ENCODE assay signal across 25 mouse cellular contexts in genomic region chr8:72376309-72376708, GRCm38 (mm10). TPM values are rescaled to one million over a fixed set of nuclear protein-coding genes. Genes with fewer than 3 reads are reported as not detected.
DNase-seq lines count a peak whose midpoint lies in the region; ATAC-seq and TF ChIP-seq lines count a peak whose summit lies in the region.
"Had no signal": no experiment of that assay in that cellular context is flagged by ENCODE, and none has a peak within 500 bp of the region (broad histone marks: within the 10 kb centered on the region; RNA-seq: fewer than 3 reads in every experiment).

No protein-coding gene starts in this region.

- no peak for TF ChIP-seq POLR2A in liver, adult 2 months (IDR thresholded peaks at IDR 0.05; ENCODE audit: extremely low read depth, insufficient read depth, low read length)

- peaks cover 7% of the 10 kb centered on the region for H3K4me1 ChIP-seq in liver, adult 2 months (ENCODE audit: control insufficient read depth, insufficient read depth, low read length)
- peaks cover 8% of the 10 kb centered on the region; the same call in 1 of the 2 replicates for H3K4me1 ChIP-seq in intestine, embryonic 16.5 days (ENCODE audit: control insufficient read depth, insufficient read depth, low read length)
- H3K4me1 ChIP-seq: forebrain, embryonic 10.5 days; forebrain, embryonic 13.5 days; heart, embryonic 10.5 days; hindbrain, embryonic 12.5 days; hindbrain, embryonic 15.5 days had no signal

- no peak overlapping the region for H3K9ac ChIP-seq in liver, adult 2 months (ENCODE audit: low read depth, low read length)
- H3K9ac ChIP-seq in intestine, embryonic 16.5 days (ENCODE audit: low read depth, low read length): no peak overlapping the region
- H3K9ac ChIP-seq: forebrain, embryonic 13.5 days; hindbrain, embryonic 12.5 days; hindbrain, embryonic 15.5 days had no signal

- WGBS in liver, adult 2 months: 30% methylated on average over 5 of the region's 5 CpGs
- WGBS in intestine, embryonic 16.5 days: 76% methylated on average over 5 of the region's 5 CpGs

- no peak overlapping the region for H3K27ac ChIP-seq in liver, adult 2 months (replicated peaks; ENCODE audit: insufficient read depth, low read depth, low read length)
- peak overlapping the region; percentile 72 for H3K27ac ChIP-seq in intestine, embryonic 16.5 days (ENCODE audit: low read length)
- H3K27ac ChIP-seq: forebrain, embryonic 10.5 days; forebrain, embryonic 13.5 days; heart, adult 2 months; heart, embryonic 10.5 days; hindbrain, embryonic 12.5 days; hindbrain, embryonic 15.5 days had no signal

- H3K4me3 ChIP-seq in liver, adult 2 months (ENCODE audit: insufficient read depth, low read depth, low read length): no peak overlapping the region
- no peak overlapping the region for H3K4me3 ChIP-seq in intestine, embryonic 16.5 days (ENCODE audit: low read length)
- H3K4me3 ChIP-seq: forebrain, embryonic 10.5 days; forebrain, embryonic 13.5 days; heart, adult 2 months; heart, embryonic 10.5 days; hindbrain, embryonic 12.5 days; hindbrain, embryonic 15.5 days had no signal

- ATAC-seq in intestine, embryonic 16.5 days: peak; percentile 77
- ATAC-seq: activated CD4-positive, CD25-positive, alpha-beta regulatory T cell, adult 4 months; forebrain, embryonic 13.5 days; forebrain, embryonic 16.5 days; Patski had no signal

- peaks cover 26% of the 10 kb centered on the region for H3K36me3 ChIP-seq in liver, adult 2 months (ENCODE audit: control insufficient read depth, insufficient read depth, low read length)
- peaks cover 22% of the 10 kb centered on the region for H3K36me3 ChIP-seq in intestine, embryonic 16.5 days (ENCODE audit: control insufficient read depth, insufficient read depth, low read length)

- no peaks in the 10 kb centered on the region for H3K79me2 ChIP-seq in liver, adult 2 months (ENCODE audit: control insufficient read depth, insufficient read depth, low read length)

- TF ChIP-seq CTCF in liver, adult 2 months (IDR thresholded peaks at IDR 0.05; ENCODE audit: low read depth, low read length): no peak

- H3K27me3 ChIP-seq in liver, adult 2 months (ENCODE audit: control insufficient read depth, insufficient read depth, low read length): no peaks in the 10 kb centered on the region
- no peaks in the 10 kb centered on the region for H3K27me3 ChIP-seq in intestine, embryonic 16.5 days (replicated peaks; ENCODE audit: control insufficient read depth, insufficient read depth, low read length)
- H3K27me3 ChIP-seq: CH12.LX; forebrain, embryonic 13.5 days; hindbrain, embryonic 12.5 days; hindbrain, embryonic 15.5 days; Patski had no signal

- peak; percentile 34 for DNase-seq in liver, adult 2 months (ENCODE audit: extremely low read depth, low read depth, low spot score)
- no peak for DNase-seq in liver
- DNase-seq in yolk sac, embryonic 10.5 days (ENCODE audit: low spot score): peak; percentile 36
- DNase-seq in left cerebral cortex, adult 8-10 months (ENCODE audit: low spot score in 2 of 2): no peak
- DNase-seq in urinary bladder, postnatal 4 days (ENCODE audit: low spot score in 2 of 2): no peak
- DNase-seq: adrenal gland, adult 8-10 months; adrenal gland, postnatal 25 days; B cell, adult 2 months; cerebellum, adult 11-12 months; cerebellum, adult 8-10 months; cerebellum, postnatal 10 days; gastrocnemius, postnatal 10 days; gastrocnemius, postnatal 36 days; heart, adult 2 months had no signal

- no peak overlapping the region for H3K4me2 ChIP-seq in intestine, embryonic 16.5 days (ENCODE audit: low read depth, low read length)
- H3K4me2 ChIP-seq: forebrain, embryonic 13.5 days; hindbrain, embryonic 12.5 days; hindbrain, embryonic 15.5 days had no signal

- no peaks in the 10 kb centered on the region for H3K9me3 ChIP-seq in intestine, embryonic 16.5 days (ENCODE audit: control insufficient read depth, low read length)
- H3K9me3 ChIP-seq: forebrain, embryonic 10.5 days; forebrain, embryonic 13.5 days; G1E; heart, embryonic 10.5 days; hindbrain, embryonic 12.5 days; hindbrain, embryonic 15.5 days had no signal

RNA-seq across cellular contexts. Expression of gene Eps15l1, which starts 45.0 kb away (rescaled TPM):
- total RNA-seq in liver, adult 2 months (2014; rRNA removed): 9.0 and 9.5 TPM in 2 replicates
- 8.7 and 13.0 TPM in 2 replicates for polyA plus RNA-seq in liver, adult 2 months (2012; rRNA removed)
- polyA plus RNA-seq in intestine, embryonic 16.5 days (2015; fragmentation: Nextera tagmentation; extraction: Ambion mirVana): 41.9 and 42.5 TPM in 2 replicates
- 10 to 100 TPM; 67.1 to 72.9 (median 70.8) TPM for total RNA-seq in left cerebral cortex, adult 8-10 months (2022)

RNA-seq across cellular contexts. Expression of gene Klf2, which starts 57.5 kb away (rescaled TPM):
- 2.7 and 2.8 TPM in 2 replicates for total RNA-seq in liver, adult 2 months (2014; rRNA removed)
- 4.4 and 6.0 TPM in 2 replicates for polyA plus RNA-seq in liver, adult 2 months (2012; rRNA removed)
- polyA plus RNA-seq in intestine, embryonic 16.5 days (2015; fragmentation: Nextera tagmentation; extraction: Ambion mirVana): 3.6 and 5.1 TPM in 2 replicates
- 10 to 100 TPM; 10.9 to 16.5 (median 13.2) TPM for total RNA-seq in left cerebral cortex, adult 8-10 months (2022)

Comparison
In these comparisons a context has a peak if more than half of its experiments do, and no peak if none do; other contexts are left out.
1. DNase-seq: peak in liver, adult 2 months (single experiment) and yolk sac, embryonic 10.5 days (single experiment); none in liver (single experiment), left cerebral cortex, adult 8-10 months (0 of 2) and urinary bladder, postnatal 4 days (0 of 2).